Mouse (Mus musculus) heart, embryonic 16.5 days (tissue): Measurements from ENCODE around the gene Zbtb17. TPM values are rescaled to one million over a fixed set of nuclear protein-coding genes. Genes with fewer than 3 reads are reported as not detected.

ENCODE experiments used
- ATAC-seq: fragments of 200-750 bp; cut with Nextera tagmentation; replicated peaks from 2 replicates; pipeline ENCODE4 v1.8.0; 2017; ENCODE audit warnings: moderate number of reproducible peaks; ENCODE audit not compliant: insufficient read depth, low FRiP score; ENCODE audit errors: extremely low read depth
- H3K27ac ChIP-seq: fragments of 300-500 bp; sonication (generic); 2 replicates; pipeline ENCODE4 v1.5.1; 2014; ENCODE audit warnings: mild to moderate bottlenecking, low read length, control low read depth, moderate library complexity
- H3K27me3 ChIP-seq: fragments of 300-500 bp; sonication (generic); 2 replicates; pipeline ENCODE4 v1.6.1; 2014; ENCODE audit warnings: low read length, mixed read lengths; ENCODE audit not compliant: control insufficient read depth, insufficient read depth
- H3K36me3 ChIP-seq: fragments of 300-500 bp; sonication (generic); 2 replicates; pipeline ENCODE4 v1.6.1; 2014; ENCODE audit not compliant: control insufficient read depth, insufficient read depth
- H3K4me1 ChIP-seq: fragments of 300-500 bp; sonication (generic); 2 replicates; pipeline ENCODE4 v1.6.1; 2014; ENCODE audit warnings: low read length, mixed read lengths; ENCODE audit not compliant: control insufficient read depth, insufficient read depth
- H3K4me2 ChIP-seq: fragments of 300-500 bp; sonication (generic); 2 replicates; pipeline ENCODE4 v1.6.1; 2014; ENCODE audit warnings: low read depth, mild to moderate bottlenecking, control low read depth, low read length
- H3K4me3 ChIP-seq: fragments of 300-500 bp; sonication (generic); 2 replicates; pipeline ENCODE4 v1.5.1; 2014; ENCODE audit warnings: mild to moderate bottlenecking, control low read depth, low read length
- H3K9ac ChIP-seq: fragments of 300-500 bp; sonication (generic); 2 replicates; pipeline ENCODE4 v1.6.1; 2014; ENCODE audit warnings: low read length, control low read depth
- H3K9me3 ChIP-seq: fragments of 300-500 bp; sonication (generic); replicated peaks from 2 replicates; pipeline ENCODE4 v1.6.1; 2016; ENCODE audit warnings: low read length; ENCODE audit not compliant: control insufficient read depth
- WGBS: fragments of 180-500 bp; shearing (Covaris S2); extraction: QIAGEN DNeasy Blood & Tissue Kit; methylation state at CpG from one replicate; pipeline ENCODE4 v1.1.7; 2014; 5-methylcytosine and 5-hydroxymethylcytosine counted together
- polyA plus RNA-seq: library from polyadenylated mRNA; unstranded; fragments of >200 nt; fragmentation: Nextera tagmentation; extraction: Ambion mirVana; gene quantifications from 2 replicates; pipeline ENCODE4 v1.2.1, GENCODE M21; 2015

Gene Zbtb17
- polyA plus RNA-seq, 1 experiment from 2014 or later, result 22.2 TPM

- Histone ChIP-seq H3K9me3 (no peaks in the 10 kb centered on the region), H3K4me3 (peak overlapping the region; percentile 83), H3K27ac (peak overlapping the region; percentile 91), H3K27me3 (no peaks in the 10 kb centered on the region), H3K9ac (peak overlapping the region; percentile 98), H3K4me2 (peak overlapping the region; percentile 76), H3K4me1 (peaks cover 38% of the 10 kb centered on the region), H3K36me3 (no peaks in the 10 kb centered on the region)
- WGBS, result 64% methylated on average over 13 of the region's 13 CpGs
- ATAC-seq, result no peak
Measured at GRCm38 (mm10) chr4:141423691-141424431, 20.6 kb upstream of the Zbtb17 start.

DNA sequence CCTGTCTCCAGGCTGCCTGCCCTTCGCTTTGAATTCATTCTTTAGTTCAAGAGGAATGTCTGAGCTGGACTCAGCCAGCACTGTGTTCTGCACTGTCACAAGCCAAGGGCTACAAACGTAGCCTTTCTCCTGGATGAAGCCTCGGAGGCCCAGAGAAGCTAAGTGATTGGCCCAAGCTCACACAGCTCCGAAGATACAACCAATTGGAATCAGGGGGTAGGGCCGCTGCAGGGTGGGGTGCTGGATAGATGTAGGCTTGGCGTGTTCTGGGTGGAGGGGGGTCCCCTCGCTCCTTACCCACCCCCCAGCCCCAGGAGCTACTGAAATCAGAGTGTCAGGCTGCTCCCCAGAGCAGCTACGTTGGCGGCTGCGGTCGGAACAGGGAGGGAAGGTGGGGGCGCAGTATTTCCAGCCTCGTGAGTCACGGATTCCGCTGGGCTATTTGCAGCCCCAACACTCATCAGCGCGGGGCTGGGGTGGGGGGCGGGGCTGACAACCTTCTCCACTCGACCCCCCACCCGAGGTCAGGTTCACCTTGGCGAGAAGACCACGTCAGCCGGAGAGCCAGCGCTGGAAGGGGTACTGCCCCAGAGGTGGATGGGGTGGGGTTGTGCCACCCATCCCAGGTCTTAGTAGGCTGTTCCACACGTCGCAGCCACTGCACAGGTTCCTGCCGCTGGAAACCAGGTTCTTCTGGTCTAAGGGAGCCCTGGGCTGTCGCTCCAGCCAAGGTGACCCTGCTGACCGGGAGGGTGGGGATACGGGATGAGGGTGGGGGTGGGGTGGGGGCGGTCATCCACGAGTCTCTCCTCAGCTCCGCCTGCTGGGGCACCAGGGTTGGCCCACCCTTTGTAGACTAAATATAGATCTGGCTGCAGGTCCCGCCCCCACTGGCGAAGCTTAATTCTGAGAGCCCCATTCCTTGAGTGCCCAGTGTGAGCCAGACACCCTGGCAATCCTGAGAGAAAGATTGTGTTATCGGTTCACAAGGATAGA lies 18.7 kb upstream of the Zbtb17 start:
- Histone ChIP-seq H3K27me3 (no peaks in the 10 kb centered on the region), H3K27ac (peak overlapping the region; percentile 91), H3K9me3 (no peaks in the 10 kb centered on the region), H3K4me3 (peak overlapping the region; percentile 83), H3K4me2 (peak overlapping the region; percentile 76), H3K4me1 (peaks cover 23% of the 10 kb centered on the region), H3K9ac (peak overlapping the region; percentile 98), H3K36me3 (no peaks in the 10 kb centered on the region)
- peak; percentile 67 for ATAC-seq
- WGBS, result 3% methylated on average over 36 of the region's 36 CpGs

DNA sequence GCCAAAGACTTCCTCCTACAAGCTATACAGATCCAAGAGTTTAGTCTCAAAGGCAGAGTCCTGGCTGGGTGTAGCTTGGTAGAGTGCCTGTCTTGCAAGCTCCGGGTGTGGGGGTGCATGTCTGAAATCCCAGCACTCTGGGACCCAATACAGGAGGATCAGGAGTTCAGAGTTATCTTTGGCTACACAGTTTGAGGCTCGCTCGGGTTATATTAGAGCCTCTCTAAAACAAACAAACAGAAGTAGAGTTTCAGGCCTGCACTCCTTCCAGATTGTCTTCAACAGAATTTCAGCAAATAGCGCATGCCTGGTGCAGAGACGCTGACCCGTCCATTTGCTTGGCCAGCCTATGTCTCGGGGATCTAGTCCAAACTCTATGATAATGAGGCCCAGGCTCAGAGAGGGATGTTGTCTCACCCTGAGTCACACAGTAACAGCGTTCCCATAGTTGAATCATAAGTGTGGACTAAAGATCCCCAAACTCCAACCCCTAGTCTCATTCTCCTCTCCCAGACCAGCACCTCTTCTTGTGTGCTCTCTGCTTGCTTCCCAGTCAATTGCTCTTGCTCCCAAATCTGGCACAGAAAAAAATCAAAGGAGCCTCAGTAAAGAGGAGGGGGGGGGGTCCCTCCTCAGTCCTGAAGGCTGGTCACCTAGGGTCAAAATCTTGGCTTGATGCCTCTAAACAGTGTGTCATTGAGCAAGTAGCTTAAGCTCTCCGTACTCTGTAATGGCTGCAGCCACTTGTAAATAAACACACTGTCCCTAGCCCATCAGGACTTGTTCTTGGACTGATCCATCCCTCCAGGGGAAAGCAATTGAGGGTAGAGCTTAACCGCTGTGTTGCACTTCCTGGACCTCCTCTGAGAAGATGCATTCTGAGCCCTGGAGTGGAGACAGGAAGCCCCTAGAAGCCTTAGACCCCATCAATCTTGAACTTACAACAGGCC lies 17.4 kb upstream of the Zbtb17 start:
- H3K9me3 ChIP-seq, result no peaks in the 10 kb centered on the region
- peaks cover 17% of the 10 kb centered on the region for H3K4me1 ChIP-seq
- H3K9ac ChIP-seq, result peak overlapping the region; percentile 98
- WGBS, result 55% methylated on average over 10 of the region's 10 CpGs
- peak overlapping the region; percentile 83; the same call in 1 of the 2 replicates for H3K4me3 ChIP-seq
- H3K27ac ChIP-seq, result peak overlapping the region; percentile 91
- H3K4me2 ChIP-seq, result peak overlapping the region; percentile 76
- ATAC-seq, result no peak
- no peaks in the 10 kb centered on the region for H3K36me3 ChIP-seq
- no peaks in the 10 kb centered on the region for H3K27me3 ChIP-seq

DNA sequence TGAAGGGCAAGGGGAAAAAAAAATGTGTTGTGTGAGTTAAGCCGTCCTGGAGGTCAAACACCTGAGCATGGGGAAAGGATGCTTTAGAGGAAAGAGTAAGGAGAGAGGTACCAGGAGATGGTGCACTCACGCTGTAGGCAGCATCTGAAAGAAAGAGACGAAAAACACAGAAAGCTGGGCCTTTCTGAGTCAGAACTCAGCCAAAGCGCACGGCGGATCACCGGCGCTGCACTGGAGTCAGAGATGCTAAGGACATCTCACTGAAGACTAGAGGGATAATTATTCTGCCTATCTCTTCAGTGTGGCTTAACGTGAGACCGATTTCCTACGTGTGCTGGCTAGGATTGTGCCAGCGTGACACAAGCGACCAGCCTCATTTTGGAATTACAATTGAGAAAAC lies 16.5 kb upstream of the Zbtb17 start:
- no peak for ATAC-seq
- H3K9ac ChIP-seq, result no peak overlapping the region
- H3K4me1 ChIP-seq, result peaks cover 17% of the 10 kb centered on the region
- no peak overlapping the region for H3K27ac ChIP-seq
- no peaks in the 10 kb centered on the region for H3K27me3 ChIP-seq
- no peaks in the 10 kb centered on the region for H3K9me3 ChIP-seq
- no peak overlapping the region for H3K4me2 ChIP-seq
- H3K4me3 ChIP-seq, result no peak overlapping the region
- 77% methylated on average over 13 of the region's 13 CpGs for WGBS
- no peaks in the 10 kb centered on the region for H3K36me3 ChIP-seq

DNA sequence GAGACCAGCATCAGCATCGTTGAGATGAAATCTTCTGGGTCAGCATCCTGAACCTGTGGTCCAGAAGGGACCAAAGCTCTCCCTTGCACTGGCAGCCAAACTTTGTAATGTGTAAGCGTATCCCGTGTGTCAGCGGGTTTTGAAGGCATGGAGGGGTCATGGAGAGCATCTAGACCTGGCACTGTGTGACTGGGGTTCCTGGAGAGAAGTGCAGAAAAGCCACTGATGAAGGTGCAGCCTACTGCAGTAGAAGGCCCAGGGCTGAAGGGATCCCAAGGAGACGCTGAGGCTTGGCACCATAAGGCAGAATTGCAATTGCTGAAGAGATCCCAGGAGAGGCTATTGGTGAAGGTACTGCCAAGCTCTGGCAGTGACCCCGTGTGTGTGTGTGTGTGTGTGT lies 15.1 kb upstream of the Zbtb17 start:
- WGBS, result 77% methylated on average over 6 of the region's 6 CpGs
- H3K4me1 ChIP-seq, result peaks cover 17% of the 10 kb centered on the region
- H3K36me3 ChIP-seq, result no peaks in the 10 kb centered on the region
- H3K27me3 ChIP-seq, result no peaks in the 10 kb centered on the region
- H3K4me2 ChIP-seq, result no peak overlapping the region
- no peak overlapping the region for H3K9ac ChIP-seq
- no peak overlapping the region for H3K4me3 ChIP-seq
- no peak for ATAC-seq
- H3K9me3 ChIP-seq, result no peaks in the 10 kb centered on the region
- H3K27ac ChIP-seq, result peak overlapping the region; percentile 16; the same call in 1 of the 2 replicates

- no peak for ATAC-seq
- WGBS, result 47% methylated on average over 9 of the region's 9 CpGs
- Histone ChIP-seq H3K27me3 (no peaks in the 10 kb centered on the region), H3K27ac (0 out of 2 replicates have a peak overlapping the region, but pooled peaks have one; percentile 4), H3K4me2 (no peak overlapping the region), H3K4me1 (peaks cover 17% of the 10 kb centered on the region), H3K9me3 (no peaks in the 10 kb centered on the region), H3K9ac (no peak overlapping the region), H3K36me3 (no peaks in the 10 kb centered on the region), H3K4me3 (no peak overlapping the region)
Measured at GRCm38 (mm10) chr4:141429847-141430246, 14.6 kb upstream of the Zbtb17 start.

DNA sequence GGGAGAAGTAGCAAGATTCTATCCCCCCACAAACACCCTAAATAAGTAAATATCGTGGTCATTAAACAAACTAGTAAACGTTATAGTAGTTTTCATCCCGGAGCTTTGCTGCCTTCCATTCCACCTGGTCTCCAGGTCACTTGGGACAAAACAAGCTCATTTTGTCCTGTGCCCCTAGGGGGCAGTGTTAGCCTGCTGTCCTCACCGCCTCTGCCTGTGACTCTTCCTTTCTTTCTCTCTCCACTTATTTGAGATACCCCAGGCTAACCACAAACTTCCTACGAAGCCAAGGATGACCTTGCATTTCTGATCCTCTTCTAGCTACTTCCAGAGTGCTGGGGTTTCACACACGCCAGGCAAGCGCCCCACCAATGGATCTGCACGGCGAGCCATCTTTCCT lies 13.5 kb upstream of the Zbtb17 start:
- 43% methylated on average over 9 of the region's 9 CpGs for WGBS

DNA sequence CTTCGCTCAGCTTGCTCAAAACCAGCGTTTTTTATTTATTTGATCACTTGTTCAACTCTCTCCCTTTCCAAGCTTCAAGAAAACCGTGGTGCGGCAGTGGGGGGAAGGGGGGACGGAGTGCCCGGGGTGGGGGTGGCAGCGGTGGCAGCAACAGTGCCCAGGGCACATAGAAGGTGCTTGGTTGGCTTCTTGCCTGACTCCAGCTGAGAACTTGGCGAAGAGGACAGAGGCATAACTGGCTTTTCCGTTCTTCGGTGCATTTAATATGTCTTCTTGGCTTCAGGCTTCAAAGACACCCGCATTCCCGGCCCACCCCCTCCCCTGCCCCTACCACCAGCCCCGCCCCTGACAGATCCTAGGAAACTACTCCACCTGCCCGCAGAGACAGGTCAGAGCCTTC lies 11.8 kb upstream of the Zbtb17 start:
- Histone ChIP-seq H3K4me1 (no peaks in the 10 kb centered on the region; the same call in 1 of the 2 replicates), H3K27ac (no peak overlapping the region), H3K27me3 (no peaks in the 10 kb centered on the region), H3K4me3 (no peak overlapping the region), H3K36me3 (no peaks in the 10 kb centered on the region), H3K9ac (no peak overlapping the region), H3K4me2 (no peak overlapping the region), H3K9me3 (no peaks in the 10 kb centered on the region)
- WGBS, result 58% methylated on average over 14 of the region's 14 CpGs
- ATAC-seq, result no peak

More for the DNA sequence above, 13.5 kb upstream of the Zbtb17 start:
- no peak for ATAC-seq
- Histone ChIP-seq H3K27me3 (no peaks in the 10 kb centered on the region), H3K36me3 (no peaks in the 10 kb centered on the region), H3K9me3 (no peaks in the 10 kb centered on the region), H3K4me3 (no peak overlapping the region), H3K27ac (no peak overlapping the region), H3K4me2 (no peak overlapping the region), H3K4me1 (peaks cover 13% of the 10 kb centered on the region), H3K9ac (no peak overlapping the region)
